Mouse (Mus musculus) limb, embryonic 12.5 days (tissue): ENCODE results near the gene Guk1. TPM values are rescaled to one million over a fixed set of nuclear protein-coding genes. Genes with fewer than 3 reads are reported as not detected.

Experiments
- ATAC-seq: fragments of 200-750 bp; cut with Nextera tagmentation; 2 replicates; pipeline ENCODE4 v1.8.0; 2017; ENCODE audit warnings: low read depth, moderate TSS enrichment; ENCODE audit not compliant: insufficient number of reproducible peaks, insufficient read depth, low FRiP score, low TSS enrichment
- H3K27ac ChIP-seq: fragments of 300-500 bp; sonication (generic); 2 replicates; pipeline ENCODE4 v1.5.1; 2016; ENCODE audit warnings: mild to moderate bottlenecking, moderate library complexity
- H3K27me3 ChIP-seq: fragments of 300-500 bp; sonication (generic); 2 replicates; pipeline ENCODE4 v1.6.1; 2016; ENCODE audit warnings: mild to moderate bottlenecking, moderate library complexity
- H3K36me3 ChIP-seq: fragments of 300-500 bp; sonication (generic); 2 replicates; pipeline ENCODE4 v1.6.1; 2016; ENCODE audit warnings: mild to moderate bottlenecking, moderate library complexity
- H3K4me1 ChIP-seq: fragments of 300-500 bp; sonication (generic); replicated peaks from 2 replicates; pipeline ENCODE4 v1.6.1; 2016
- H3K4me2 ChIP-seq: fragments of 300-500 bp; sonication (generic); 2 replicates; pipeline ENCODE4 v1.6.1; 2016; ENCODE audit warnings: mild to moderate bottlenecking, moderate library complexity
- H3K4me3 ChIP-seq: fragments of 300-500 bp; sonication (generic); replicated peaks from 2 replicates; pipeline ENCODE4 v1.5.1; 2016; ENCODE audit warnings: mild to moderate bottlenecking
- H3K9ac ChIP-seq: fragments of 300-500 bp; sonication (generic); replicated peaks from 2 replicates; pipeline ENCODE4 v1.6.1; 2016; ENCODE audit warnings: mild to moderate bottlenecking, moderate library complexity
- H3K9me3 ChIP-seq: fragments of 300-500 bp; sonication (generic); 2 replicates; pipeline ENCODE4 v1.6.1; 2016; ENCODE audit warnings: mild to moderate bottlenecking, moderate library complexity
- WGBS: fragments of 180-500 bp; shearing (Covaris S2); methylation state at CpG from one replicate; pipeline ENCODE4 v1.1.7; 2016; 5-methylcytosine and 5-hydroxymethylcytosine counted together
- polyA plus RNA-seq: library from polyadenylated mRNA; unstranded; fragments of >200 nt; fragmentation: Nextera tagmentation; extraction: Ambion mirVana; gene quantifications from 2 replicates; pipeline ENCODE4 v1.2.1, GENCODE M21; 2016

Gene Guk1
- polyA plus RNA-seq, 1 experiment from 2014 or later = 121 TPM

- Histone ChIP-seq H3K9me3 (no peaks in the 10 kb centered on the region), H3K4me2 (no peak within 1 kb of the TSS), H3K27me3 (peaks cover 32% of the 10 kb centered on the region), H3K27ac (no peak within 1 kb of the TSS), H3K36me3 (peaks cover 50% of the 10 kb centered on the region), H3K4me3 (no peak within 1 kb of the TSS), H3K9ac (0 out of 2 replicates have a peak within 1 kb of the TSS, but pooled peaks have one; percentile 2), H3K4me1 (no peaks in the 10 kb centered on the region)
- 53% methylated on average over 3 of the region's 3 CpGs for WGBS
- ATAC-seq = no peak
Observed at GRCm38 (mm10) chr11:59182864-59183331, 9.1 kb downstream of the Guk1 start, which contains the start of gene Gjc2. Gjc2 (minus strand) TSS chr11:59183213.

- Histone ChIP-seq H3K4me2 (peak overlapping the region; percentile 39), H3K4me1 (peaks cover 9% of the 10 kb centered on the region; the same call in 1 of the 2 replicates), H3K9me3 (no peaks in the 10 kb centered on the region), H3K9ac (no peak overlapping the region; the same call in 1 of the 2 replicates), H3K36me3 (no peaks in the 10 kb centered on the region), H3K27ac (no peak overlapping the region), H3K4me3 (peak overlapping the region; percentile 28), H3K27me3 (peaks cover 90% of the 10 kb centered on the region)
- 8% methylated on average over 34 of the region's 34 CpGs for WGBS
- no peak for ATAC-seq
Observed at GRCm38 (mm10) chr11:59176921-59177320, 15.1 kb downstream of the Guk1 start.

- peaks cover 9% of the 10 kb centered on the region; the same call in 1 of the 2 replicates for H3K4me1 ChIP-seq
- no peak overlapping the region for H3K27ac ChIP-seq
- peak overlapping the region; percentile 28 for H3K4me3 ChIP-seq
- H3K27me3 ChIP-seq = peaks cover 93% of the 10 kb centered on the region
- no peaks in the 10 kb centered on the region for H3K36me3 ChIP-seq
- ATAC-seq = no peak
- WGBS = 4% methylated on average over 48 of the region's 48 CpGs
- H3K4me2 ChIP-seq = peak overlapping the region; percentile 39
- H3K9ac ChIP-seq = no peak overlapping the region
- H3K9me3 ChIP-seq = no peaks in the 10 kb centered on the region
Observed at GRCm38 (mm10) chr11:59176475-59176874, 15.5 kb downstream of the Guk1 start.

GRCm38 (mm10) chr11:59174189-59174838 is 17.7 kb downstream of the Guk1 start:
- WGBS = 52% methylated on average over 6 of the region's 6 CpGs
- peaks cover 9% of the 10 kb centered on the region; the same call in 1 of the 2 replicates for H3K4me1 ChIP-seq
- H3K4me2 ChIP-seq = no peak overlapping the region
- H3K9ac ChIP-seq = no peak overlapping the region
- no peak overlapping the region for H3K27ac ChIP-seq
- peaks cover 75% of the 10 kb centered on the region for H3K27me3 ChIP-seq
- H3K9me3 ChIP-seq = no peaks in the 10 kb centered on the region
- H3K36me3 ChIP-seq = no peaks in the 10 kb centered on the region
- no peak for ATAC-seq
- no peak overlapping the region for H3K4me3 ChIP-seq

- Histone ChIP-seq H3K9me3 (no peaks in the 10 kb centered on the region), H3K4me1 (no peaks in the 10 kb centered on the region), H3K4me2 (no peak overlapping the region), H3K9ac (0 out of 2 replicates have a peak overlapping the region, but pooled peaks have one; percentile 18), H3K27ac (no peak overlapping the region), H3K4me3 (no peak overlapping the region), H3K27me3 (peaks cover 37% of the 10 kb centered on the region), H3K36me3 (no peaks in the 10 kb centered on the region)
- no peak for ATAC-seq
- 73% methylated on average over 4 of the region's 4 CpGs for WGBS
Observed at GRCm38 (mm10) chr11:59170549-59170948, 21.5 kb downstream of the Guk1 start.

- Histone ChIP-seq H3K4me2 (no peak overlapping the region), H3K4me1 (no peaks in the 10 kb centered on the region), H3K27me3 (peaks cover 30% of the 10 kb centered on the region), H3K27ac (no peak overlapping the region), H3K9ac (0 out of 2 replicates have a peak overlapping the region, but pooled peaks have one; percentile 18), H3K36me3 (no peaks in the 10 kb centered on the region), H3K4me3 (no peak overlapping the region), H3K9me3 (no peaks in the 10 kb centered on the region)
- no peak for ATAC-seq
- 49% methylated on average over 3 of the region's 3 CpGs for WGBS
Observed at GRCm38 (mm10) chr11:59169807-59170206, 22.2 kb downstream of the Guk1 start.

- Histone ChIP-seq H3K36me3 (no peaks in the 10 kb centered on the region), H3K4me2 (no peak overlapping the region), H3K27ac (no peak overlapping the region), H3K9me3 (no peaks in the 10 kb centered on the region), H3K4me1 (peaks cover 7% of the 10 kb centered on the region), H3K27me3 (no peaks in the 10 kb centered on the region), H3K4me3 (no peak overlapping the region), H3K9ac (no peak overlapping the region)
- 67% methylated on average over 2 of the region's 2 CpGs for WGBS
- ATAC-seq = no peak
Observed at GRCm38 (mm10) chr11:59165616-59166241, 26.3 kb downstream of the Guk1 start.

- no peak overlapping the region for H3K9ac ChIP-seq
- no peaks in the 10 kb centered on the region for H3K27me3 ChIP-seq
- no peaks in the 10 kb centered on the region for H3K36me3 ChIP-seq
- H3K9me3 ChIP-seq = no peaks in the 10 kb centered on the region
- 83% methylated on average over 9 of the region's 9 CpGs for WGBS
- no peak overlapping the region for H3K27ac ChIP-seq
- peaks cover 7% of the 10 kb centered on the region for H3K4me1 ChIP-seq
- no peak for ATAC-seq
- H3K4me2 ChIP-seq = peak overlapping the region; percentile 64
- peak overlapping the region; percentile 78; the same call in 1 of the 2 replicates for H3K4me3 ChIP-seq
Observed at GRCm38 (mm10) chr11:59164384-59164783, 27.6 kb downstream of the Guk1 start.

- ATAC-seq = peak; percentile 99
- Histone ChIP-seq H3K9me3 (no peaks in the 10 kb centered on the region), H3K36me3 (peaks cover 1% of the 10 kb centered on the region; the same call in 1 of the 2 replicates), H3K4me3 (peak within 1 kb of the TSS; percentile 78), H3K4me1 (peaks cover 7% of the 10 kb centered on the region), H3K9ac (peak within 1 kb of the TSS; percentile 89), H3K27me3 (no peaks in the 10 kb centered on the region), H3K27ac (peak within 1 kb of the TSS; percentile 98), H3K4me2 (peak within 1 kb of the TSS; percentile 64)
- 3% methylated on average over 68 of the region's 68 CpGs for WGBS
Observed at GRCm38 (mm10) chr11:59163255-59164236, 28.5 kb downstream of the Guk1 start, which contains the start of gene Iba57. Iba57 (minus strand) TSS chr11:59163739.

GRCm38 (mm10) chr11:59162443-59163254 is 29.4 kb downstream of the Guk1 start:
- H3K27ac ChIP-seq = peak overlapping the region; percentile 60; the same call in 1 of the 2 replicates
- peaks cover 7% of the 10 kb centered on the region for H3K4me1 ChIP-seq
- no peaks in the 10 kb centered on the region for H3K27me3 ChIP-seq
- H3K36me3 ChIP-seq = peaks cover 10% of the 10 kb centered on the region
- H3K4me2 ChIP-seq = peak overlapping the region; percentile 64
- WGBS = 58% methylated on average over 9 of the region's 9 CpGs
- peak overlapping the region; percentile 78 for H3K4me3 ChIP-seq
- ATAC-seq = no peak; the same call in 1 of the 2 replicates
- H3K9ac ChIP-seq = no peak overlapping the region
- H3K9me3 ChIP-seq = no peaks in the 10 kb centered on the region
